Mouse (Mus musculus) hindbrain, embryonic 15.5 days (tissue): ENCODE measurements around the gene A230072I06Rik. TPM values are rescaled to one million over a fixed set of nuclear protein-coding genes. Genes with fewer than 3 reads are reported as not detected.

Source experiments
- ATAC-seq: fragments of 200-750 bp; cut with Nextera tagmentation; 2 replicates; pipeline ENCODE4 v1.8.0; 2017; ENCODE audit warnings: low read depth, moderate number of reproducible peaks, moderate TSS enrichment; ENCODE audit not compliant: low FRiP score
- H3K27ac ChIP-seq: fragments of 300-500 bp; sonication (generic); replicated peaks from 2 replicates; pipeline ENCODE4 v1.5.1; 2015; ENCODE audit warnings: mild to moderate bottlenecking, inconsistent platforms
- H3K27me3 ChIP-seq: fragments of 300-500 bp; sonication (generic); 2 replicates; pipeline ENCODE4 v1.6.1; 2015; ENCODE audit warnings: control low read depth, inconsistent platforms
- H3K36me3 ChIP-seq: fragments of 300-500 bp; sonication (generic); 2 replicates; pipeline ENCODE4 v1.6.1; 2015; ENCODE audit warnings: control low read depth, inconsistent platforms
- H3K4me1 ChIP-seq: fragments of 300-500 bp; sonication (generic); replicated peaks from 2 replicates; pipeline ENCODE4 v1.6.1; 2015; ENCODE audit warnings: control low read depth, inconsistent platforms
- H3K4me2 ChIP-seq: fragments of 300-500 bp; sonication (generic); 2 replicates; pipeline ENCODE4 v1.6.1; 2015; ENCODE audit warnings: moderate library complexity, mild to moderate bottlenecking, inconsistent platforms
- H3K4me3 ChIP-seq: fragments of 300-500 bp; sonication (generic); 2 replicates; pipeline ENCODE4 v1.5.1; 2015; ENCODE audit warnings: mild to moderate bottlenecking, inconsistent platforms
- H3K9ac ChIP-seq: fragments of 300-500 bp; sonication (generic); 2 replicates; pipeline ENCODE4 v1.6.1; 2015; ENCODE audit warnings: inconsistent platforms
- H3K9me3 ChIP-seq: fragments of 300-500 bp; sonication (generic); 2 replicates; pipeline ENCODE4 v1.6.1; 2016; ENCODE audit warnings: control low read depth, inconsistent platforms
- WGBS: fragments of 180-500 bp; shearing (Covaris S2); methylation state at CpG from one replicate; pipeline ENCODE4 v1.1.7; 2015; 5-methylcytosine and 5-hydroxymethylcytosine counted together
- polyA plus RNA-seq: library from polyadenylated mRNA; unstranded; fragments of >200 nt; fragmentation: Nextera tagmentation; extraction: Ambion mirVana; gene quantifications from 2 replicates; pipeline ENCODE4 v1.2.1, GENCODE M21; 2015

The A230072I06Rik gene
- polyA plus RNA-seq, 1 experiment from 2014 or later: 0.10 TPM

DNA sequence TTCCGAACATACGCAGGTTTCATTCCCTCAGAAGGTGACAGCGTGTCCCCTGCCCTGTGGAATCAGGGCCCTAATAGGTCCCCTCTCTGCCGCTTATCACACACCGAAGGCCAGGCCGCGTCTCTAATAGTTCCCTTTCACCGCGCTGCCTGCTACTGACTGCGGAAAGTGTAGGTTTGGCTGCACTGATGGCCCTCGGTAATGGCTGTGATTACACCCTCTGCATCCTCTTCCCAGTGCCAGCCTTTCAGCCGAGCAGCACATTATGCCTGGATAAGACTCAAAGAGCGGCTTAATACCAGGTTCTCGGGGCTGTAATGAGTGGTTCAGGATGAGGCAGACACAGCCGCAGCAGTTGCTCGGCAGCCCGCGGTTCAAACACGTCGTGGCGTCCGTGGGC is 3.5 kb downstream of the A230072I06Rik start:
- 77% methylated on average over 22 of the region's 22 CpGs for WGBS
- H3K4me2 ChIP-seq: no peak overlapping the region
- no peak overlapping the region for H3K27ac ChIP-seq
- H3K4me3 ChIP-seq: no peak overlapping the region
- H3K4me1 ChIP-seq: peaks cover 19% of the 10 kb centered on the region
- H3K27me3 ChIP-seq: peaks cover 21% of the 10 kb centered on the region; the same call in 1 of the 2 replicates
- H3K9ac ChIP-seq: no peak overlapping the region
- H3K36me3 ChIP-seq: no peaks in the 10 kb centered on the region
- no peaks in the 10 kb centered on the region for H3K9me3 ChIP-seq
- ATAC-seq: no peak

DNA sequence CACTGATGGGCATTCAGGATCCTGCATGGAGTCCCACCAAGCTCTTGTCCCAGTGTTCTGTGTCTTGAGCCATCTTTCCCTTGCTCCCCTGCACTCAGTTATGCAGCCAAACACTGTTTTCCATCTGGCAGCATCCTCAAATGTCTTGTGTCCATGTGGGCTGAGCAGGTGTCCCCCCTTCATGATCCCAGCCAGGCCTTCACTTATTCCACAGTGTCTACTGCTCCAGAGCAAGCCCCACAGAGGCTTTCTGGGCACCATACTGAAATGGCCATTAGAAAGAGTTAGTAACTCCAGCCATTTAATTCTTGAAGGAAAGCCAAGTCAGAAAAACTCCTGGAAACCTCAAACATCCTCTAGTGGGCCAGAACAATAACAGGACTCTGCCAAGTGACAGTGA is 11.9 kb downstream of the A230072I06Rik start:
- 0 out of 2 replicates have a peak, but pooled peaks have one; percentile 42 for ATAC-seq
- Histone ChIP-seq H3K4me3 (no peak overlapping the region), H3K36me3 (no peaks in the 10 kb centered on the region), H3K9ac (no peak overlapping the region), H3K27me3 (peaks cover 6% of the 10 kb centered on the region; the same call in 1 of the 2 replicates), H3K27ac (no peak overlapping the region), H3K4me1 (peaks cover 7% of the 10 kb centered on the region; the same call in 1 of the 2 replicates), H3K4me2 (no peak overlapping the region), H3K9me3 (no peaks in the 10 kb centered on the region)

DNA sequence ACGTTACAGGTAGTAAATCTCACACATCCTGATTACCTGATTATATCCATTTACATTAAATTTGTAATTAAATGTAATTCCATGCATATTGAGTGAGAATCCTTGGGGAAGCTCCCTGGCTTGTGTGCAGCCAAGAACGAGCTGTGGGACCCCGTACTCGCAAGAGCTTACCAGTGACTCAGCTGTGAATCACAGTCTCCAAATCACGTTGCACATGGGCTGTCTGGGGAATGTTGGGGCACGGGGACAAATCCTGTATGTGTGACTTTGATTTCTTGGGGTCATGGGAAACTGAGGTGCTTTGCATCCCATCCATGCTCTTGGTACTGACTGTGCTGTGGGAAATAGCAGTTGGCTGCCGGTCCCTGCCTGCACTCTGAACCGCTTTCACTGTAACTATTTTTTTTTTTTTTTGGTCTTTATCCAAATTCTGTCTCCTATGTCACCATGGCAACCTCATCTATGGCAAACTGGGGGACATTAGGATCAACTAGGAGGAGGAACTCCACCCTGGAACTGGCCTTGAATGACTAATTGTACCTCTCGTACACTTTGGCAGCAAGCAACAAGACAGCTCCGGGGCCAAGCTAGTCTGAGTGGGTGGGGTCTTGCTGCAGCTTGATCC is 19.8 kb downstream of the A230072I06Rik start:
- 39% methylated on average over 10 of the region's 10 CpGs for WGBS
- no peak overlapping the region for H3K4me3 ChIP-seq
- H3K27me3 ChIP-seq: peaks cover 12% of the 10 kb centered on the region; the same call in 1 of the 2 replicates
- peaks cover 16% of the 10 kb centered on the region for H3K4me1 ChIP-seq
- H3K9me3 ChIP-seq: no peaks in the 10 kb centered on the region
- ATAC-seq: peak; percentile 67
- no peak overlapping the region for H3K4me2 ChIP-seq
- no peaks in the 10 kb centered on the region for H3K36me3 ChIP-seq
- no peak overlapping the region for H3K9ac ChIP-seq
- no peak overlapping the region for H3K27ac ChIP-seq

DNA sequence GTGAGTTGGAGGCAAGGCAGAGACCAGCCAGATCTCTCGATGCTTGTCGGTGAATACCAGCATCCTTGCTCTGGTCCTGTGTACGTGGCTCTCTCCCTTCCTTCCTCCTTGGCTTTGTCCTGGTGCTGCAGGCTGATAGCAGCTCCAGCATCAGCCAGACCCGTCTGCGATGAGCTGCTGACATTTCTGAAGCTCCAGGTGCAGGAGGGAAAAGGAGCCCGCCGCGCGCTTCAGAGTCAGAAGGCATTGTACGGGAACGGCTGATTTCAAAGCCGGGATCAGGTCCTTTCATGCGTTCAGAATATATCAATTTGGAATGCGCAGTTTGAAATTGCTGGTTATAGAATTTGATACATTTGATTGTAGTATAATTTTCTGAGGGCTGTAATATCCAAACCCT is 23.4 kb downstream of the A230072I06Rik start:
- no peak for ATAC-seq
- H3K27me3 ChIP-seq: peaks cover 32% of the 10 kb centered on the region
- 48% methylated on average over 14 of the region's 14 CpGs for WGBS

DNA sequence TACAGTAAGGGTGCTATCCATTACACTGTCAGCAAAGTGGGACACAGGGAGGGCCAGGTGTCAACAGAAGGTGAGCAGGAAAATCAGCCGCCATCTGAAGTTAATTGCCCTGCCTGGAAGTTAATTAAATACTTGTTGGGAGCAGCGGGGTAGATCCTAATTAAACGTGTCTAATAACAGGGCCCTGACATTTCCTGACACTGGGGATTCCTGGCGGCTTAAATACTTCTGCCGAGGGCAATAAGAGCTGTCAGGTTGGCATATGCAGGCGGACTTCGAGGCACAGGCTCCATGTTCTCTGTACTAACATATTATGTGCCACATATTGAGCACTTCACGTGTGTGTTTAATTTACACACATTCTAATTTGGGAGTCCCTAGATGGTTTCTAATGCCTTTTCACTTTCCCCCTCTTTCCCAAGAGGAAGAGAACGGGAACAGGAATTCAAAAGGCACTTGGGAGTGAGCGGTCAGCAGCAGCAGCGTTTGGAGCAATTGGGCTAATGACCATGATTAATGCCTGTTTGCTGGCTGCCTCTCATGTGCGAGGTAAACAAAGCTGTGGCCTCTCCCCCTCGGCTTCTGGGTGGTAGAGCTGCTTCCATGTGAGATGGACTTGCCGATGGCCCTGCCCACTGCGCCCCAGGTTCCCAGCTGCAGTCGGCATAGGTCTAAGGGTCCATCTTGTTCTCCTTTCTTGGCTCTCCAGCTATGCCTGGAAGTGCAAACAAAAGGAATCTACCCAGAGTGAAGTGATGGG is 34.5 kb downstream of the A230072I06Rik start:
- Histone ChIP-seq H3K27ac (no peak overlapping the region), H3K36me3 (no peaks in the 10 kb centered on the region), H3K4me3 (no peak overlapping the region), H3K9ac (no peak overlapping the region), H3K9me3 (no peaks in the 10 kb centered on the region), H3K4me2 (no peak overlapping the region), H3K4me1 (peaks cover 21% of the 10 kb centered on the region), H3K27me3 (peaks cover 26% of the 10 kb centered on the region)
- ATAC-seq: no peak; the same call in 1 of the 2 replicates
- 30% methylated on average over 16 of the region's 16 CpGs for WGBS

More for the DNA sequence above, 23.4 kb downstream of the A230072I06Rik start:
- Histone ChIP-seq H3K9ac (no peak overlapping the region), H3K9me3 (no peaks in the 10 kb centered on the region), H3K27ac (no peak overlapping the region), H3K4me3 (no peak overlapping the region), H3K4me1 (peaks cover 9% of the 10 kb centered on the region), H3K4me2 (no peak overlapping the region), H3K36me3 (no peaks in the 10 kb centered on the region)

DNA sequence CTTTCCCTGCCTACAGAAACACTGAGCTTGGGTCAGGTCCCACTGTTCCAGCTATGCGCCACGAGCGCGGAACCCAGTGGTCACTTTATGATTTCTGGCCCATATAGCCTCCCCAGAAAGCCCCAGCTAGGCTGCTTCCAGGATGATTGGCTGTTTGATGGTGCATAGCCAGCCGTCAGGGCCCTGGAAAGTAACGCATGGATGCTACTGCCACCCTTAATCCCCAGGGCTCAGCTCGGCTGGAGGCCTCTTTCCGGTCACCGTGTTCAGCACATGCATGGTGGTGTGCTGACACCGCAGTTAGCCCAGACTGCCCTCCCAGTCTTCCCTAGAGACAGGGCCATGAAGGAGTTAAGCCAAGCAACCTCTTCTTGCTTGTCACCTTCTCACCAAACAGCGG is 35.6 kb downstream of the A230072I06Rik start:
- peaks cover 30% of the 10 kb centered on the region for H3K27me3 ChIP-seq
- WGBS: 58% methylated on average over 11 of the region's 11 CpGs
- H3K4me3 ChIP-seq: no peak overlapping the region
- H3K27ac ChIP-seq: no peak overlapping the region
- H3K9ac ChIP-seq: no peak overlapping the region
- no peak for ATAC-seq
- H3K9me3 ChIP-seq: no peaks in the 10 kb centered on the region
- no peaks in the 10 kb centered on the region for H3K36me3 ChIP-seq
- no peak overlapping the region for H3K4me2 ChIP-seq
- H3K4me1 ChIP-seq: peaks cover 23% of the 10 kb centered on the region

DNA sequence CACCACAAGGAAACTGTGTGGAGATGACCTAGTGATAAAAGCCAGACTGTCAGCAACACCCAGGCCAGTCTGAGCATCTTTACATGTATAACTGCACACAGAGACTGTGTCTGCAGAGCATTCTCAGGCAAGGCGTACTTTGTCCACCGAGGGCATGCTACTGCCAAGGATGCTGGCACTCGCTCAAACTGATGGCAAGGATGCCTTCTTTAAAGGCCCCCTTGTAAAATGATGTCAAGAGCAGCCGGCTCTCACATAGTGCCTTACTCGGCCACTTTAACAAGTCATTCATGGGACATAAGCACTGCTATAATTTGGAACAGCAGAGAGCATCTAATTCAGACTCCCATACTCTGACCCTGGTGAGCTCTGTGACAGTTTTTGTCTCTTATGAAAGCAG is 36.6 kb downstream of the A230072I06Rik start:
- Histone ChIP-seq H3K27ac (no peak overlapping the region), H3K27me3 (peaks cover 27% of the 10 kb centered on the region), H3K36me3 (no peaks in the 10 kb centered on the region), H3K9ac (no peak overlapping the region), H3K9me3 (no peaks in the 10 kb centered on the region), H3K4me1 (peaks cover 32% of the 10 kb centered on the region), H3K4me3 (no peak overlapping the region), H3K4me2 (no peak overlapping the region)
- 45% methylated on average over 5 of the region's 5 CpGs for WGBS
- ATAC-seq: no peak

DNA sequence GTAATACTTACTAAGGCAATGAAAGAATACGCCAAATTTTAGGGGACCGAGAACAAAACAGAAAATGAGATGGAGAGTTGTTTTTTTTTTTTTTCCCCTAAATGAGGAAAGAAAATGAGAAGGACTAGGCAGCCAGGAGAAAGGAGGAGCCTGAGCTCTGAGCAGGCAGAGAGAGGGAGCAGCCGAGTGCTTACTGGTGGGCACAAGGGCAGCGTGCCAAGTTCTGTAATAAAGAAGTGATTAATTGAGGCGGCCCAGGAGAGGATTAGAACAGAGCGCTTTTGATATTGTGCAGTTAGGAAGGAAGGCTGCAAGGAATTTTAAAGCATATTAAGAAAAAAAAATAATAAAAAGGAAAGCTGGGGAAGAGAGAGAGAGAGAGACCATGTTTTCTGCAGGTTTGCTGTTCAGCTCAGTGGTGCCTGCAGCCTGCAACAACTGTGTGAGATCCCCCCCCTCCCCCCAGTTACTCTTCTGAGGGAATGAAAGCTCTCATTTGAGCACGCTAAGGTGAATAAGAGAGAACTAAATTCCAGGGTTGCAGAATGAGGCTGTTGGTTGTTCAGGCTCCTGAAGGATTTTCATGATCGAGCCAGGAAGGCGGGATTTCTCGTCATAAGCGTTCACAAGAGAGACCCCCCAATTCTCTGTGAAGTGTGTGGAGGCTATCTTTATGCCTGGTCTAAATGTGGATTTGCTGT is 41.3 kb downstream of the A230072I06Rik start:
- H3K36me3 ChIP-seq: no peaks in the 10 kb centered on the region
- no peak overlapping the region for H3K4me3 ChIP-seq
- H3K9ac ChIP-seq: no peak overlapping the region
- no peaks in the 10 kb centered on the region for H3K9me3 ChIP-seq
- H3K27ac ChIP-seq: peak overlapping the region; percentile 47
- 34% methylated on average over 11 of the region's 11 CpGs for whole genome bisulfite sequencing
- H3K27me3 ChIP-seq: peaks cover 45% of the 10 kb centered on the region
- peak overlapping the region; percentile 7; the same call in 1 of the 2 replicates for H3K4me2 ChIP-seq
- peak; percentile 72 for ATAC-seq
- H3K4me1 ChIP-seq: peaks cover 38% of the 10 kb centered on the region

DNA sequence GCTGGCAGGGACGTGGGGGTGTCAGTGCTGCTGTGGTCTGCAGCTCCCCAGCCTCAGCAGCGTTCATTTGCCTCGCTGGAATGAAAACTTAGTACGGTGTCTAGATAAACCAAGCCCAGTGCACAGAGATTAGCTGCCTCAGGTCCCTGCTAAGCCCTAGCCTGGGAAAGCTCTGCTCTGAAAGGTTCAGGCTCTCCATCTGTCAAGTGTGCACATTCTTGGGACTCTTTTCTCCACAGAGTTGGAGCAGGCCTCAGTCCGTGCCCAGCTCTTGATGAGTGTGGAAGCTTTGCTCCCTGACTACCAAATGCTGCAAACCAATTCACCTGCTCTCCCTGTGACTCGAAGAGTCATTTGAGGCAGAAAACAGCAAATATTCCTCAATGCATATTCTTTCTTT is 43.5 kb downstream of the A230072I06Rik start:
- no peak for ATAC-seq
- peaks cover 50% of the 10 kb centered on the region for H3K27me3 ChIP-seq
- H3K4me1 ChIP-seq: peaks cover 49% of the 10 kb centered on the region
- no peaks in the 10 kb centered on the region for H3K9me3 ChIP-seq
- WGBS: 78% methylated on average over 6 of the region's 6 CpGs
- no peak overlapping the region for H3K4me3 ChIP-seq
- no peak overlapping the region for H3K9ac ChIP-seq
- H3K36me3 ChIP-seq: no peaks in the 10 kb centered on the region
- H3K4me2 ChIP-seq: no peak overlapping the region
- H3K27ac ChIP-seq: no peak overlapping the region

DNA sequence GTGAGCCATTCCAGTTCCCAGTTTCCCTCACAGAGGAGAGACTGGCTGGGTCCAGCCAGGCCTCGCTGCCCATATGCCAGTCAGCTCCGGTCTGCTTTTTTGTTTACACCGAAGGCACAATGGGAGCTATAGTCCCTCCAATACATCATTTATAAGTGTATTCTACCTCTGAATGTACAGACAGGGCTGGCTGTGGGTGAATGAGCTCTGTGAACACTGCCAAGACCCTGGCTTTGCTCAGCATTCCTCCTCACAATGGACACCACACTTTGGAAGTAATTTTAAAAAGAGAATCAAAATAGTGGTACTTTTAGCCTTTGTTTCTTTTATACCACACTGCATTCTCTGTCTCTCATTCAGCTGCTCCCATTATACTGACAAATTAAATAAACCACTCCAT is 44.6 kb downstream of the A230072I06Rik start:
- H3K4me1 ChIP-seq: peaks cover 61% of the 10 kb centered on the region
- H3K4me3 ChIP-seq: no peak overlapping the region
- no peak overlapping the region for H3K9ac ChIP-seq
- H3K4me2 ChIP-seq: no peak overlapping the region
- H3K9me3 ChIP-seq: no peaks in the 10 kb centered on the region
- 0 out of 2 replicates have a peak, but pooled peaks have one; percentile 2 for ATAC-seq
- peaks cover 39% of the 10 kb centered on the region for H3K27me3 ChIP-seq
- 35% methylated on average over 3 of the region's 3 CpGs for WGBS
- H3K27ac ChIP-seq: no peak overlapping the region
- H3K36me3 ChIP-seq: no peaks in the 10 kb centered on the region

DNA sequence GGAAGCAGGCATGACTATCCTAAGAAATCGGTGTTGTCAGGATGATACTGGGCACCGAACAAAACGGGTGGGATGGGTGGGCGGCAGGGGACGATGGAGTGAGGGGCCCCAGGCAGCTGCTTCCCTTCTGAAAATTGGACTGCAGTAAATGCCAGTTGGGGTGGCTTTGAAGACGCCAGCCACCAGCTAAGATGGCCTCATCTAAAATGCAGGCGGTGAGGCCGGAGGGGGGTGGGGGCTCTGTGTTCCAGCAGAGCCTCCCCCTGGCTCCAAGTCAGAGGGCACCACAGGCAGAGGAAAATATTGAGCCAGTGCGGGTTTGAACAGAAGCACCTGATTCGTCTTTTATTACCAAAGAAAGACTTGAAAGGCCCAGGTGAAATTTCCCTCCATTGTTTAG is 45.9 kb downstream of the A230072I06Rik start:
- Histone ChIP-seq H3K27ac (peak overlapping the region; percentile 49; the same call in 1 of the 2 replicates), H3K27me3 (peaks cover 41% of the 10 kb centered on the region), H3K36me3 (no peaks in the 10 kb centered on the region), H3K9me3 (no peaks in the 10 kb centered on the region), H3K9ac (no peak overlapping the region), H3K4me2 (peak overlapping the region; percentile 30), H3K4me1 (peaks cover 60% of the 10 kb centered on the region), H3K4me3 (peak overlapping the region; percentile 10; the same call in 1 of the 2 replicates)
- 22% methylated on average over 10 of the region's 10 CpGs for WGBS
- ATAC-seq: no peak
